Mouse (Mus musculus) myocyte (in vitro differentiated cells): Measurements from ENCODE around the gene Ncor2. TPM values are rescaled to one million over a fixed set of nuclear protein-coding genes. Genes with fewer than 3 reads are reported as not detected.

Experiments
- H3K27me3 ChIP-seq: one replicate; pipeline ENCODE4 v1.6.1; 2011; ENCODE audit not compliant: control insufficient read depth, insufficient read depth, insufficient read length
- H3K36me3 ChIP-seq: one replicate; pipeline ENCODE4 v1.6.1; 2011; ENCODE audit not compliant: control insufficient read depth, insufficient read depth
- H3K4me2 ChIP-seq: one replicate; pipeline ENCODE4 v1.6.1; 2011; ENCODE audit warnings: low read depth, control low read depth
- H3K4me3 ChIP-seq: one replicate; pipeline ENCODE4 v1.5.1; 2011; ENCODE audit warnings: mild to moderate bottlenecking, control low read depth, moderate library complexity
- H3K79me2 ChIP-seq: one replicate; pipeline ENCODE4 v1.6.1; 2011; ENCODE audit not compliant: control insufficient read depth, insufficient read depth
- H3ac ChIP-seq: one replicate; pipeline ENCODE4 v1.6.1; 2011; ENCODE audit not compliant: control insufficient read depth, insufficient read length
- CEBPB ChIP-seq: IDR thresholded peaks from 2 replicates; pipeline ENCODE4 v1.6.1; 2011; ENCODE audit warnings: mild to moderate bottlenecking, moderate library complexity; ENCODE audit not compliant: poor library complexity, insufficient read depth, severe bottlenecking
- E2F4 ChIP-seq: IDR thresholded peaks from one replicate; pipeline ENCODE4 v1.6.1; 2011; ENCODE audit warnings: mild to moderate bottlenecking, control low read depth, moderate library complexity; ENCODE audit not compliant: insufficient read depth
- MAX ChIP-seq: IDR thresholded peaks from one replicate; pipeline ENCODE4 v1.6.1; 2011; ENCODE audit warnings: low read depth, mild to moderate bottlenecking, control low read depth
- MYOD1 ChIP-seq, 3 experiments: IDR thresholded peaks; one replicate each; pipeline ENCODE4 v1.6.1; 2011; ENCODE audit warnings: control low read depth in 2 of 3, low read depth in 2 of 3, mild to moderate bottlenecking in 2 of 3, moderate library complexity in 1 of 3; ENCODE audit not compliant: insufficient read length in 2 of 3, control insufficient read depth in 1 of 3
- MYOG ChIP-seq, 3 experiments: IDR thresholded peaks; one replicate each; pipeline ENCODE4 v1.6.1; 2011; ENCODE audit warnings: control low read depth in 2 of 3, low read depth in 2 of 3, mild to moderate bottlenecking in 2 of 3; ENCODE audit not compliant: insufficient read length in 2 of 3, control insufficient read depth in 1 of 3, insufficient read depth in 1 of 3
- POLR2A ChIP-seq: IDR thresholded peaks from one replicate; pipeline ENCODE4 v1.6.1; 2011; ENCODE audit warnings: low read depth, mild to moderate bottlenecking, control low read depth, moderate library complexity; ENCODE audit not compliant: insufficient read length
- POLR2AphosphoS2 ChIP-seq: IDR thresholded peaks from one replicate; pipeline ENCODE4 v1.6.1; 2011; ENCODE audit warnings: low read depth, control low read depth; ENCODE audit not compliant: insufficient read length
- REST ChIP-seq: IDR thresholded peaks from one replicate; pipeline ENCODE4 v1.6.1; 2011; ENCODE audit warnings: mild to moderate bottlenecking, control low read depth, moderate library complexity; ENCODE audit not compliant: insufficient read depth, insufficient read length
- SRF ChIP-seq: IDR thresholded peaks from one replicate; pipeline ENCODE4 v1.6.1; 2011; ENCODE audit warnings: low read depth; ENCODE audit not compliant: control insufficient read depth, insufficient read length
- TCF12 ChIP-seq: IDR thresholded peaks from one replicate; pipeline ENCODE4 v1.6.1; 2011; ENCODE audit warnings: mild to moderate bottlenecking, control low read depth; ENCODE audit not compliant: poor library complexity, insufficient read depth, severe bottlenecking
- TCF3 ChIP-seq: IDR thresholded peaks from one replicate; pipeline ENCODE4 v1.6.1; 2011; ENCODE audit warnings: low read depth, control low read depth; ENCODE audit not compliant: insufficient read length
- USF1 ChIP-seq: IDR thresholded peaks from one replicate; pipeline ENCODE4 v1.6.1; 2011; ENCODE audit warnings: low read depth, mild to moderate bottlenecking, control low read depth, moderate library complexity
- polyA plus RNA-seq: library from polyadenylated mRNA; unstranded; fragments of >200 nt; fragmentation: generic; extraction: Trizol; gene quantifications from one replicate; pipeline ENCODE4 v1.2.1, GENCODE M21; 2012; ENCODE audit warnings: missing spikeins

Ncor2 gene
- polyA plus RNA-seq, 1 experiment, result 127 TPM

GRCm38 (mm10) chr5:125153201-125153816 is 25.7 kb downstream of the Ncor2 start:
- Histone ChIP-seq H3ac (no peak overlapping the region), H3K4me3 (no peak overlapping the region), H3K4me2 (no peak overlapping the region), H3K27me3 (no peaks in the 10 kb centered on the region), H3K79me2 (peaks cover 95% of the 10 kb centered on the region), H3K36me3 (no peaks in the 10 kb centered on the region)
- no peak for TF ChIP-seq USF1
- no peak for TF ChIP-seq POLR2A
- TF ChIP-seq MYOG (IDR thresholded peaks at IDR 0.05; ENCODE audit: control insufficient read depth in 1 of 3, insufficient read depth in 1 of 3, insufficient read length in 2 of 3, low read depth in 2 of 3), result peak in 2 of 3 experiments; percentile 41 to 65
- TF ChIP-seq MYOD1 (IDR thresholded peaks at IDR 0.05; ENCODE audit: control insufficient read depth in 1 of 3, insufficient read length in 2 of 3, low read depth in 2 of 3), result peak in 2 of 3 experiments; percentile 48 to 93
- TF ChIP-seq TCF12, result no peak

DNA sequence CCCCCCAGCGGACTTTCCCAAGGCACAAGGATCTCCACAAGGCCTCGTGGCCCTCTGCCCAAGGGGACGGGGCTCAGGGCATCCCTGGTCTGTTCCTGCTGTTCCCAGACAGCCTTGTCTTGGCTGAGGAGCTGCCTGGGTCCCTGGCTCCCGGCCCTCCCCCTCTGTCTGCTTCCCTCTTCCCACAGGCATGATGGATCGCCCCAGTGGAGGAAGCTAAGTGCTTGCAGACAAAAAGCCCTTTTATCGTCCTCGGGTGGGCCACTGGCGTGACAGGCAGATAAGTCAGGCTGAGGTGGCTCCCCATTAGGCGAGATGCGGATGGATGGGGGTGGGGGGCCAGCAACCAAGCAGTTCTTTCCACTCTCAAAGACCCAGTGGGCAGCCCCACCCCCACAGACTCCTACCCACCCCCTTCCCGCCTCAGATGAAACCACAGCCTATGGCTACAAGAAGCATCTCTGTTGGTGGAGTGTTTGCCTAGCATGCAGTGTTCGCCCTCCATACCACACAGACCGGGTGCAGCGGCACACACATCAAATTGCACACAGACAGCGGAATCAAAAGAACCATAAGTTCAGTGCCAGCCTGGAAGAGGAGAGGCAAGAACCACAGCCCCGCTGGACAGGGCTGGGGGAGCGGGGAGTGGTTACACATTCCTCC is 27.0 kb downstream of the Ncor2 start:
- Histone ChIP-seq H3K79me2 (peaks cover 95% of the 10 kb centered on the region), H3K4me3 (no peak overlapping the region), H3K36me3 (no peaks in the 10 kb centered on the region), H3ac (no peak overlapping the region), H3K27me3 (no peaks in the 10 kb centered on the region), H3K4me2 (peak overlapping the region; percentile 30)
- TF ChIP-seq MYOG (IDR thresholded peaks at IDR 0.05; ENCODE audit: control insufficient read depth in 1 of 3, insufficient read depth in 1 of 3, insufficient read length in 2 of 3, low read depth in 2 of 3) (no peak), CEBPB (no peak), POLR2A (no peak), REST (no peak), SRF (no peak), TCF12 (no peak), USF1 (no peak), MYOD1 (IDR thresholded peaks at IDR 0.05; ENCODE audit: control insufficient read depth in 1 of 3, insufficient read length in 2 of 3, low read depth in 2 of 3) (no peak), POLR2AphosphoS2 (no peak), TCF3 (no peak)

- H3K4me2 ChIP-seq, result peak overlapping the region; percentile 30
- peak in 2 of 3 experiments; percentile 76 to 92 for TF ChIP-seq MYOD1 (IDR thresholded peaks at IDR 0.05; ENCODE audit: control insufficient read depth in 1 of 3, insufficient read length in 2 of 3, low read depth in 2 of 3)
- no peak for TF ChIP-seq TCF3
- TF ChIP-seq MYOG (IDR thresholded peaks at IDR 0.05; ENCODE audit: control insufficient read depth in 1 of 3, insufficient read depth in 1 of 3, insufficient read length in 2 of 3, low read depth in 2 of 3), result peak in 2 of 3 experiments; percentile 51 to 86
- H3K27me3 ChIP-seq, result no peaks in the 10 kb centered on the region
- no peak overlapping the region for H3ac ChIP-seq
- H3K4me3 ChIP-seq, result no peak overlapping the region
- no peaks in the 10 kb centered on the region for H3K36me3 ChIP-seq
- peaks cover 96% of the 10 kb centered on the region for H3K79me2 ChIP-seq
Observed at GRCm38 (mm10) chr5:125150951-125151564, 28.0 kb downstream of the Ncor2 start.

DNA sequence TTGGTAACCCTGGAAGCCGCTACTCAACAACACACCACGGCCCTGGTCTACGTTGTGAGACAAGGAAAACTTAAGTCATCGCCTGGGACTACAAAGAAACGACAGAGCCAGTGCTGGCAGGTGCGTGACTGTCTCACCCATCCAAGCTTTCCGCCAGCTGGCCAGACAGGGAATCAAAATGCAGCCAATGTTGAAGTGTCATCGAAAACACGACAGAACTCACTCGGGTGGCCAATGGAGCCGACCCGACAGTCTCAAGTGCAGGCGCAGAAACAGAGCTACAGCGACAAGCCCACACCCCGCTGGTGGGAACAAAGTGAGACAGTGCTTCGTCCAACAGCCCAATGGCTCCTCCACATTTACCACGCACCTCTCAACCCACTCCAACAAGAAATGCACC is 29.9 kb downstream of the Ncor2 start:
- H3K36me3 ChIP-seq, result no peaks in the 10 kb centered on the region
- no peak overlapping the region for H3ac ChIP-seq
- TF ChIP-seq MYOD1 (IDR thresholded peaks at IDR 0.05; ENCODE audit: control insufficient read depth in 1 of 3, insufficient read length in 2 of 3, low read depth in 2 of 3) (peak in 1 of 3 experiments; percentile 46), POLR2AphosphoS2 (no peak), MAX (no peak), REST (no peak), POLR2A (no peak)
- H3K4me3 ChIP-seq, result no peak overlapping the region
- H3K4me2 ChIP-seq, result no peak overlapping the region
- peaks cover 96% of the 10 kb centered on the region for H3K79me2 ChIP-seq
- no peaks in the 10 kb centered on the region for H3K27me3 ChIP-seq

- H3K4me2 ChIP-seq, result peak overlapping the region; percentile 32
- TF ChIP-seq POLR2A (no peak), TCF12 (no peak), CEBPB (no peak), E2F4 (no peak), MAX (no peak), MYOD1 (IDR thresholded peaks at IDR 0.05; ENCODE audit: control insufficient read depth in 1 of 3, insufficient read length in 2 of 3, low read depth in 2 of 3) (no peak), TCF3 (no peak), SRF (no peak), MYOG (IDR thresholded peaks at IDR 0.05; ENCODE audit: control insufficient read depth in 1 of 3, insufficient read depth in 1 of 3, insufficient read length in 2 of 3, low read depth in 2 of 3) (no peak), REST (no peak), POLR2AphosphoS2 (no peak), USF1 (no peak)
- H3K36me3 ChIP-seq, result no peaks in the 10 kb centered on the region
- H3K79me2 ChIP-seq, result peaks cover 96% of the 10 kb centered on the region
- H3K4me3 ChIP-seq, result no peak overlapping the region
- H3K27me3 ChIP-seq, result no peaks in the 10 kb centered on the region
- no peak overlapping the region for H3ac ChIP-seq
Observed at GRCm38 (mm10) chr5:125148686-125149085, 30.3 kb downstream of the Ncor2 start.
